Mouse (Mus musculus): ENCODE measurements around the gene Wdr24.

DNA sequence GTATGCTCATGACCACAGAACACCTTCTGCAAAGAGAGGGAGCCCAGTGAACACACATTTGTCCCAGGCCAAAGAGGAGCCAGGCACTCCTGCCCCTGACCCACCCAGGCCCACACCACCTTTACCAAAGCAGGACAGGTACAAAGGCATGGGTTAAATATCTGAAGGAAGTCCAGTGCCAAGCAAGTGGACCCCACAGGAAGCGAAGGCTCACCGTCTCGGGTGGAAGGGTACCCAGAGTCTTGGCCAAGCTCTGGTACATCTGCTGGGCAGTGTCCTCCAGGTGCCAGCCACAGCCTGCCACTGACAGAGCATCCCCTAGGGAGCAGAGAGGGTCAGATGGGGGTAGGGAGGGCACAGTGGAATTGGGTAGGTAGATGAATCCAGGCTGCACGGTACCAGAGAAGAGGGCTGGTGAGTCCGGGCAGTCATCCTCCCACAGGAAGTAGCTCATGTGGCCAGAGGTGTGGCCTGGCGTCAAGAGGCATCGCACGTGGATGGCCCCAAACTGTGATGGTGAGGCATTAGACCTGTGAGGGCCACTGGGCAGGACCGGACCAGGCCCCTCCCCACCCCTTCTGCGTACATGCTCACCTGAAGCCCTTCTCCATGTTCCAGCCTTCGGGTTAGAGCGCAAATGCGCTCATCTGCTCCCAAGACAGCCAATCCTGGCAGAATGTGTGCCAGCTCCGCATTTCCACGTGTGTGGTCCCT, 39.4 kb upstream of the Wdr24 start:
- no peak for TF ChIP-seq CTCF (IDR thresholded peaks at IDR 0.05; ENCODE audit: borderline replicate concordance, insufficient read depth, low read length)
- no peak for TF ChIP-seq POLR2A (IDR thresholded peaks at IDR 0.05; ENCODE audit: low read depth, low read length)
